Mouse (Mus musculus): Measurements from ENCODE around the gene Rasa3.

DNA sequence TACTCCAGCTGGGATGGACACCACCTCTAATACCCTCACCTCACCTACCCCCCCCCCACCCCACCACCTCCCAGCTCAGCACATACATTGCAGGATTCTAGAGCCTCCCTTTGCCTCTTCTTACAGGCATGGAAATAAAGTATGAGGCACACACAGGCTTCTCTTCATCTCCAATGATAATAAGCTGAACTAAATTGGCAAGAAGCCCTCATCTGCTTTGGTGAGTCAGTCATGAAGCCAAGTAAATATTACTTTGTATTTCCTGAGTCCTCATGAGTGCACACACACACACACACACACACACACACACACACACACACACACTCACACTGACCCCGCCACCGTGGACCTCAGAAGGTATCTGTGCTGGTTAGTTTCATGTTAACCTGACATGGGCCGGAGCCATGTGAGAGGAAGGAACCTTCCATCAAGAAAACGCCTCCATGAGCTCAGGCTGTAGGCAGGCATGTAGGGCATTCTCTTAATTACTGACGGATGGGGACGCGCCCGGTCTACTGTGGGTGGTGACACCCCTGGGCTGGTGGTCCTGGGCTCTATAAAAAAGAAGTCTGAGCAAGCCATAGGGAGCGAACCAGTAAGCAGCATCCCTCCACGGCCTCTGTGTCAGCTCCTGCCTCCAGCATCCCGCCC, 26.7 kb downstream of the Rasa3 start:
- TF ChIP-seq CTCF (IDR thresholded peaks at IDR 0.05; ENCODE audit: low read depth) = no peak
- TF ChIP-seq EP300 (IDR thresholded peaks at IDR 0.05; ENCODE audit: low read depth) = no peak

All from liver, embryonic 14.5 days (tissue).